Mouse (Mus musculus): ENCODE results near the gene Gpatch11.
"Not testable (repeated sequence)": the region's sequence is repeated elsewhere in the genome, so short reads cannot be mapped to it uniquely, and the experiment has no call there.

The Gpatch11 gene

DNA sequence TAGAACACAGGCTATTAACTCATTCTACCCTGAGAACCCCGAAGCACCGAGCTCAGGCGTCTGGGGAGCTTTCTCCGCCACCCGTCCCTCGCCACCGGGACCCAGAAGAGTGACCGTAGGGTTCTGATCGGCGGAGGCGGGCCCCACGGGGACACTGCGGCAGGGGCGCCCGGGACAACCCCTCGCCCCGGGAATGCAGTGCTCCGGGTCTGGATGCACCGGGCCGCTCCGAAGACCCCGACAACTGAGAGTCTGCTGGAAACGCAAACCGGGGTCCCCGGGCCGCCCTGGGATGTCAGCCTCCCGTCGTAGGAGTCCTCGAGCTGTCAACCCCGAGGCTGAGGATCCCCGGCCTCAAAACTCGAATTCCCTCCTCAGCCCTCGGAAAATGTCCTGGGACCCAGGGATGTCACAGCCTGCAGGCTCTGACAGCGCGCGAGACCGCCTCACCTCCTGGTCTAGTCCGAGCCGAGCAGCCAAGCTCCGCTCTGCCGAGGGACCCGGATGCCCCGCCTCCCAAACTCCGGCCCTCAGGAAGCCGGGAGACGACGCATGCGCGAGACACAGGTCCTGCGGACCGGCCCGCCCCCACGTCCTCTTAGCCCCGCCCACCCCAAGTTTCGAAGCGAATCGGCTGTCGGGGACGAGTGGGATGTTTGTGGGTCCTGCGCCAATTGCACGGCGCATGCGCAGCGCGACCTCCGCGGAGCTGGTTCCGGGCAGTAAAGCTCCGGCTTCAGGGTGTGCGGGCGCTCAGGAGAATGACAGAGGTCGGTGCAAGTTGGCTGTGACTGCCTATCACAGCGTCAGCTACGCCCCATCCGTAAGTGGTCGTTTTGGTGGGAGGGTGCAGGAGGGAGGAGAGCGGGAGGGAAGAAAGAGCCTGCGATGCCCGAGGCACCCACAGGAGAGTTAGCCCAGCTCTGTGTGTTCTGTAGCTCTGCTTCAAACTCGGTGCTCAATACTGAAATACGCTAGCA lies at the start of gene Gpatch11, which contains the start of gene Heatr5b:
Gene Gpatch11, plus strand, starts transcription at position 712 of the 980 bp plus-strand sequence.
Gene Heatr5b, minus strand, starts transcription at position 509 of the 980 bp plus-strand sequence.
- DNase-seq (ENCODE audit: low read depth), result peak; percentile 97

DNA sequence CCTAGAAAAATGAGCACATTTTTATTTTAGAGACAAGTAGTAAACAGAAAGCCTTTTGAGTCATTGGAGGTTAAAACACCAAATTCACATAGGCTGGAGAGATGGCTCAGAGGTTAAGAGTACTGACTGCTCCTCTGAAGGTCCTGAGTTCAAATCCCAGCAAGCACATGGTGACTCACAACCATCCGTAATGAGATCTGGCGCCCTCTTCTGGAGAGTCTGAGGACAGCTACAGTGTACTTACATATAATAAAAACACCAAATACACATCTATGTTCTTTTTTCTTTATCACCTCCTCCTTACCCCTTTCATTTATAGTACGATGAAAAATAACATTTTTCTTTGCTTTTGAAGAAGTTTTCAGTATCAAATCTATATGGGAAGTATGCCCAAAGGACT lies 47.1 kb upstream of the Gpatch11 start:
- not testable (repeated sequence) for DNase-seq (ENCODE audit: low read depth)

DNA sequence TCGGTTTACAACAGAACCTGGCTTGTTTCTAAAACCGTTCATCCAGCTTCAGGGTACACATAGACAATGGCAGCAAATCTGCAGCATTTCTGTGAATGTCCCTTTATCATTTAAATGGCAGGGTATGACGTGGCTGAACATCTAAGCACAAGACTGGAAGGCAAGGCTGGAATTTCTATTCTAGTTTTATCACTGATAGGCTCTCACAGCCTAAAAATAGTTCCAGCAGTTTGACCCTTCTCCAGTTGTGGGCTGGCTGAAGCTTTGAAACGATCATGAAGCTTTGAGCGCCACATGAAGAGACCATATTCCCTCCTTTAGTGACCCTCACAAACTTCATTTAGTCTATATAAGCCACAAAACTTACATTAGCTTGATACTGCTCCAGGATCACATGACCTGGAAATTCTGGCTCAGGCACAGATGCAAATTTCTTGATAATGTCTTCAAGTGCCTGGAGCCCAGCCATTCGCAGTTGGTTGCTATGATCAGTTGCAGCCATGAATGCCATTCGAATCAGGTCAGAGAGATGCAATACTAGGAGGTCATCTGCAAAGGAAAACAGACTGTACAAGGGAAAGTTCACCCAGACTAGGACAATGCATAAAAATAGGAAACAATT lies 44.2 kb upstream of the Gpatch11 start:
- no peak for DNase-seq (ENCODE audit: low read depth)

DNA sequence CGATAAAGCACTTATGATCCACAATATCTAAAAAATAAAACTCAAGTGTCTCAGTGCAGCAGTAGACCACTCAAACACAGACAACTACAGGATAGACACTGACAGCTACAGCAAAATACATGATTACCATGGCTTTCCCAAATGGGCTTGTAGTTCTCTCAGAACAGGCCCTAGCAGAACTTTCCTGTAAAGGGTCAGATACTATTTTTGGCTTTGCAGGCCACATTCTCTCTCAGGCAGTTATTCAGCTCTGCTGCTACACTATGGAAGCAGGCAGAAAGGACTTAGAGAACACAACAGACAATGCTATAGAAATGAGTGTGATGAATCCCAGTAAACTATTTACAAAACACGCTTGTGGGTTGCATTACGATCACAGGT lies 43.7 kb upstream of the Gpatch11 start:
- no peak for DNase-seq (ENCODE audit: low read depth)

DNA sequence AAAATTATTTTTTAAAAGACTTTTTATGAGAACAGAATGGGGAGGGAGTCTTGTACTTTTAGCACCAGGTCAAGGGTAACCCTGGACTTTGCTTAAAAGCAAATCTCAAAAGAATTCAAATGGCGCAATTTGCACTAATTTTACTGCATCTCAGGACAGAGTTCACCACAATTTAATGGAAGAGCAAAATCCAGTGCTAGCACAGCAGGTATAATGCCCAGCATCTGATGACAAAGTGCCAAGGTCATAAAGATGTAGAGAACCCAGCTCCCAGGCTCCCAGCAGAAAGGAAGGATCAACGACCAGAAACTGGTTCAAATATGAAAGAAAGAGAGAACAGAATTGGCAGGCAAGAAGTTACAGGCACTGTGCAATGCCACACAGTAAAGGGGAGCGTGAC lies 43.2 kb upstream of the Gpatch11 start:
- DNase-seq (ENCODE audit: low read depth), result no peak

DNA sequence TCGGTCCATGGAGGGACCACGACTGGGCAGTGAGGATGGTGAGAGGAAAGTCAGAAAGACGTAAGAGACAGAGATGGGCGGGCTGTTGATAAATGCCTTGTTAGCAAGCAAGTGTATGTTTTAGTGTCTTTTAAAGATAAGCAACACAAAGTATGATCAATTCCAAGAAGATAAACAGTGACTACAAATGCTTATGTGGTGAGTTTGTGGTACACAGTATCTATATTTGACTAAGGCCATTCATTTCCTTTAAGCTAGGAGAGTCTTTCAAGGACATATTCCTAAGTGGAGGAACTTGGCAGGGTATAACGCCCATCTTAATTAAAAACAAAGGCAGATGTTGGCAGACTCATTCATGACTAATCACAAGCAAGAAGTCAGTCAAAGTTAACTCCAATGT lies 41.0 kb upstream of the Gpatch11 start:
- no peak for DNase-seq (ENCODE audit: low read depth)

DNA sequence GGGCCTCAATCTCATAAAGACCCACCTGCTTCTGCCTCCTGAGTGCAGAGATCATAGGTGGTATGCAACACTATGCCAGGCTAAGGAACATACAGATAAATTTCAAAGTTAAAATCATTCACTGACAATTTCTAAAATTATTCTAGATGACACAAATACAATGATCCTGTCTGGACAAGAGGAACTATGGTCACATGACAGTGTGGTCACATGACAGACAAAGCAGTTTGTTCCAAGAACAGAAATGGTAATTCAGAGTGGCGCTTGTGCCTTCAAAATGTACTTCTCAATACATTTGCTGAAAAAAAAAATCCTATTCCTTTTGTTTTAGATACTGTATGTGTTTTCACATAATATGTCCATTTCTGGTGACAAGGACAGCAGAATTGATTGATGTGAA lies 38.1 kb upstream of the Gpatch11 start:
- no peak for DNase-seq (ENCODE audit: low read depth)

DNA sequence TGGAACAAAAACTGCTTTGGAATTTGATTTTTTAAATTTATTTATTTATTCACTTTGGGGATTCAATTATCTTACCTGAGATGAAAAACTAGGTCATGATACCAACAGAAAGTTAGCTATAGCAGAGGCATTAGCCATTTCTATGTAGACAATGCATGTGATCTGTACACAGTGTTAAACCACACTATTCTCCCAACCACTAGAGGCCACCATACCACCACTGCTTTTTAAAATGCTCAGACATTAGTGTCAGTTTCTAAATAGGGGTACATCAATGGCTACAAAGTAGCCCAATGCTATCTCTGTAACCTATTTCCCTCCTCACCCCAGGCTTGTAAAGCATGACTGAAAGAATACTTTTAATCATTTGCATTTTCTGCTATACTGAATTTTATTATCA lies 26.3 kb upstream of the Gpatch11 start:
- DNase-seq (ENCODE audit: low read depth), result peak; percentile 42

DNA sequence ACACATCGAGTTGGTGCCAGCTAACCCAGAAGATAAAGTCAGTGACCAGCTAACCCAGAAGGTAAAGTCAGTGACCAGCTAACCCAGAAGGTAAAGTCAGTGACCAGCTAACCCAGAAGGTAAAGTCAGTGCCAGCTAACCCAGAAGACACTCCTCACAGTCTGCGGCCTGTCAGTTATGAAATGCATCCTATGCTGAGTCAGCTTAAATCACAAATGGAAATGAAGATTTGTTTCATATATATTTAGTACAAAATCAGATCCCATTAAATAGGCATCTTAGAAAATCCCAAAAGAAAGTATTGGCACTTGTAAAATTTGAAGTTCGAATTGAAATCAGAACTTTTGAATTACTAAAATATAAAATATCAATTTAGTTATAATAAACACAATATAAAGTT lies 25.8 kb upstream of the Gpatch11 start:
- no peak for DNase-seq (ENCODE audit: low read depth)

DNA sequence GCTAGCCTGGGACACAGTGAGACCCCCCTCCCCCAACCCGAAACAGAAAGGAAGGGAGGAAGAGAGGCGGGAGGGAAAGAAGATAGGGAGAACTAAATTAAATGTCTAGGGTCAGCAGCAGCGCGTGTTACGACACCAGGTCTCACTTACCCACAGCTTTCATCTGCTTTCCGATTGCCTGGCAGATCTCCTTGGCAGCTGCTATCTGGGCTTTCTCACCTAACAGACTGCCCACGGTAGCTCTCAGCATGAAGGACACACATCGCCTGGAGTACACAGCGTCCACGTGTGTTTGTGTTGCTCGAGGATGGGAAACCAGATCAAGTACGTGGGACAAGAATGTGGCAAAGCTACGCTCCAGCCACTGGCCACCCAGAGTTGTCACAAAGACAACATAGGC lies 11.0 kb upstream of the Gpatch11 start:
- DNase-seq (ENCODE audit: low read depth), result no peak

DNA sequence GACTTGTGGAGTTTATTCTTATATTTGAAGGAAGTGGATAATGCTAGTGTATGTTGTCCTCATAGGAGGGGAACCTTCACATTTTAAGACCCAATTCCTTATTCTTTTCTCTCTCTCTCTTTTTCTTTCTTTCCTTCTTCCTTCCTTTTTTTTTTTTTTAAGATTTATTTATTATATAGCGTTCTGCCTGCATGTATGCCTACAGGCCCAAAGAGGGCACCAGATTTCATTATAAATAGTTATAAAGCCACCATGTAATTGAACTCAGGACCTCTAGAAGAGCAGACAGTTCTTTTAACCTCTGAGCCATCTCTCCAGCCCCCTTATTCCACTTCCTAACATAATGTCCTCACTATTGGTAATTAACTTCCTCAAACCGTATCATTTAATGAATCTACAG lies 689 bp downstream of the Gpatch11 start:
- DNase-seq (ENCODE audit: low read depth), result no peak

DNA sequence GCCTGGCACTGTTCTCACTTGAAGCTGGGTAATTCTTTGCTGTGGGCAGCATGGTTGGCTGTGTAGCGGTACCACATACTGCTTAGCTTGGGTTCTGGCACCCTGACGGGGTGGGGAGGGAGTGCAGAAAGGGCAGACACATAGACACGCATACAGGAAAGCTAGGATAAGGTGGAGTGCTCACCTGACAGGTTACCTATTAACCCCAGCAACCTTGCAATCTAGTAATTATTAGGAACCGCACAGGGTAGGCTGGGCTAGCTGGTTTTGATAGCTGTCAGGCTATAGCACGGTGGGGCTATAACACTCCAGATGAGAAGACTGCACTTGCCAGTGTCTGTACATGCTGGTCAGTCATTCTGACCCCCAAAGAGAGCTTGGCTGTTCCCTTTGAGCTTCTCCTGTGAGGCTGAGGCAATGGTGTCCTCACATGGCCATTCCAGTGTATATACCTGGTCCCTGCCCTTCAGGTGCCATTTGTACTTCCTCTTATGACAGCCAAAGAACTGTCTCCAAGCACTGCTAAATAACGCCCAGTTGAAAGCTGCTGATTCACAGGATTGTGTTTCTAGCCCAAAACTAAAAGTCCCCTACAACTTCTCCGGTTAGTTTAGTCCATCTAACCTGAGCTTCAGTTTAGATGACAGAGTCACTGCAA lies 7.0 kb downstream of the Gpatch11 start:
- no peak for DNase-seq (ENCODE audit: low read depth)

DNA sequence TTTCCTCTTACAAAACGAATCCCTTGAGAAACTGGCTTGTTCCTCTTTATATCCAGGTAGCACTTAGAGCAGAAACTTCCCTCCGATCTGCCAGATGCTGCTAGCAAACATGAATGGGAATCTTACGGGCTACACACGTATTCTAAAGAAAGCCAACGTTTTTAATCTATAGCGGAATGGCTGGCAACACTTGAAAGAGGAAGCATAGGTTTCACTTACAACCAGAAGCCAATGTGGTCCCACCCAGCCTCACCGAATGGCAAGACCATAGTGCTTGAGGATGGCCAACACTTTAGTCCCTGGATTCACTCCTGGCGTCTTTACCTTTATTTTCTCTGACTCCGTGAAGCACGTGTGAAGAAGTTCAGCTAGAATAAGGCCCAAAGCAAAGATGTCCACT lies 20.9 kb downstream of the Gpatch11 start:
- DNase-seq (ENCODE audit: low read depth), result no peak

DNA sequence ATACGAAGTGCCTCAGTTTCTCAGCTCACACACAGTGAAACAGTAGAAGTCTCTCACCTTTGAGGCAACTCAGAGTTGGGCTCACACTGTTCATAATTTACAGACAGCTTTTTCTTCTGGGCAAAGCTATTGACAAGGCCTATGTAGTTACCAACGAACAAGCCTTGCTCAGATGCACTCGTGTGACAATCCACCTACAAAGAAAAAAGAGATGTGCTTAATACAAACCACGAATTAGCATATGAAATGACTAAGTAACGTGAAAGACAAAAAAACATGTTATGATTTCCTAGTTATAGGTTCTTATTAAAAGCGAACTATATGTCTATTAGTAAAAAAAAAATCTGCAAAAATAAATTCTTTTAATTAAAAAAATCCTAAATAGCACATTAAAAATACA lies 38.5 kb downstream of the Gpatch11 start:
- no peak for DNase-seq (ENCODE audit: low read depth)

DNA sequence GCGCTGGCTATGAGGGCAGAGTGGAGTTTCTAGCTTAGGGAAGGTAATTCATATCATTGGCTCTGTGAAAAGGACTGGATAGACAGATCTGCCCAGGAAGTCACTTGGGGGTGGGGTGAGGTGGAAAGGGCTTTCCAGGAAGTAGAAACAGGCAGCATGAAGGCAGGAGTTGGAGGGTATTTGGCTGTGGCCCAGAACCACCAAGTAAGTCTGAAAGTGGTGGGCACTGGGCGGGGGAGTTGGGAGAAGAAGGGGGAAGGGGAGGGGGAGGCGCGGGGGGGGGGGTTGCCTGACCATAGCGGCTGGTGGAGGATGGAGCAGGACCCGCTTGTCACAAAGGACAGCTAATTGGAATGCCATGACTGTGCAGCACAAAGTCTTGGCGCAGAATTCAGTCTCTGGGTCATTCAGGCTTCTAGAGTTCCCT lies 46.5 kb downstream of the Gpatch11 start:
- peak; percentile 31 for DNase-seq (ENCODE audit: low read depth)

DNA sequence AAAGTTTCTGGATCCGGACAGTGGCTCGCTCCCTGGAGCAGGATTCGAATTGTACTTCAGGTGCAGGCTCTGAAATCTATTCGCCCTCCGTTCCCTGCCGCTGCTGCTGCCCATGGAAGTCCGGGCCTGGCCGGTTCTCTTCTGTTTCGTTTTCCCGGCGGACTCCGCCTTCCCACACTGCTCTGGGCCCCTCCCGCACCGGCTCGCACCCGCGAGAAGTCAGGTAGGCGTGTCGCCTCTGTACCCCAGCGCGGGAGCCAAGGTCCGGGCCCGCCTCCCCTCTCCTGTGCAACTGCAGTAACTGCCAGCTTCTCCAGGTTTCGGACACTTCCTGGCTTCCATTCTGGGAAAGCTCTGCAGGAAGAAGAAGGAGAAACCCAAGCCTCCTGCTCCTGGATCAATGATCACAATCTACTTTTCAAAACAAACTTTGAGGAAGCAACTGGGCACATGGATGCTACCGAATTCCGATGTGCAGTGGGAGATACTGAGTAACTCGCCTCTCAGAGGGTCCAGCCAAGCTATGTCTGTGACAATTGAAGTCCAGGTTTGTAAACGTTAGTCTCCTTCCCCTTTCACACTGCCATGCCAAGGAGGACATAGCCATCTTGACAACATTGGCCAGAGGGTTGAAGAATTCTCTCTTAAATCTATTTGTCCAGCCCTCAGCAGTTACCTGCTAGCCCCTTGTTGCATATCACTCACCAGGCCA lies 47.2 kb downstream of the Gpatch11 start, which contains the start of gene Eif2ak2:
Gene Eif2ak2, minus strand, starts transcription at position 173 of the 712 bp plus-strand sequence.
- peak; percentile 46 for DNase-seq (ENCODE audit: low read depth)

DNA sequence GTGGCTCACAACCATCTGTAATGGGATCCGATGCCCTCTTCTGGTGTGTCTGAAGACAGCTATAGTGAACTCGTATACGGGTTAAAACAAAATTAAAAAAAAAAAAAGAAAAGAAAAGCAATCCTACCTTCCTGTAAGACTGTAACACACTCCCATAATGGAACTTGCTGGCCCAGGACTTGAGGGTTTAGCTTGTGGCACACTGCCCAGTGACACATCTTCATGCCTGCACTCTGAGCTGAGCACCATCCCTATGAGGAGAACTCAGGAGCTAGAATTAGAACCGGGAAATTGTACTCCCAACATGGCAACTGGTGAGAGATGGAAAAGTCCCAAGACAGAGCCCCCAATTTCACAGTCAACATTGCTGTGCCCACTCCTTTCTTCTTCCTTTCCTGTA lies 47.9 kb downstream of the Gpatch11 start:
- no peak for DNase-seq (ENCODE audit: low read depth)

DNA sequence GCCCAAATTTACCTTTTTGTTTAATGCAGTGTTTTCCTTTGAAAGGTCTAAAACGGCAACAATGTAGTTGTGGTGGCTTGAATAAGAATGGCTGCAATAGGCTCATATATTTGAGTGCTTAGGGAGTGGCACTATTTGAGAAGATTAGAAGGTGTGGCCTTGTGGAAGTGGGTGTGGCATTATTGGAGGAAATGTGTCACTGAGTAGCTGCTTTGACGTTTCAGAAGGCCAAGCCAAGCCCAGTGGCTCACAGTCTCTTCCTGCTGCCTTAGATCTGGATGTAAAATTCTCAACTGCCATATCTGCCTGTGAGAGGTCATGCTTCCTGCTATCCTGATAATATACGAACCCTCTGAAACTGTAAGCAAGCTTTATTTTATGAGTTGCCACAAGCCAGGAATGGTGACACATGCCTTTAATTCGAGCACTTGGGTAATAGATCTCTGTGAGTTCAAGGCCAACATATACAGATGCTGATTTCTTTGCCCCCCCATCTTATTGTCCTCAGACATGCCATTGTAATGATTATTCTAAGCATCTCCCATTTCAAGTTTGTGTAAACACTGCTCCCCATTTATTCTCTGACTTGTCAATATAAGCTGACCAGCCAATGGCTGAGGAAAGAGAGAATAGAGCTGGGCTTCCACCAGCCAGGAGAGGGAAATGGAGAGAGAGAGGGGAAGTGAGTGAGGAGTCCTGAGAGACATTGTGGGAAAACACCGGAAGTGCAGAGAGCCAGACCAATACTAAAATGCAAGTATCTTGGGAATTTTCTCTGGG lies 50.1 kb downstream of the Gpatch11 start:
- DNase-seq (ENCODE audit: low read depth), result no peak

DNA sequence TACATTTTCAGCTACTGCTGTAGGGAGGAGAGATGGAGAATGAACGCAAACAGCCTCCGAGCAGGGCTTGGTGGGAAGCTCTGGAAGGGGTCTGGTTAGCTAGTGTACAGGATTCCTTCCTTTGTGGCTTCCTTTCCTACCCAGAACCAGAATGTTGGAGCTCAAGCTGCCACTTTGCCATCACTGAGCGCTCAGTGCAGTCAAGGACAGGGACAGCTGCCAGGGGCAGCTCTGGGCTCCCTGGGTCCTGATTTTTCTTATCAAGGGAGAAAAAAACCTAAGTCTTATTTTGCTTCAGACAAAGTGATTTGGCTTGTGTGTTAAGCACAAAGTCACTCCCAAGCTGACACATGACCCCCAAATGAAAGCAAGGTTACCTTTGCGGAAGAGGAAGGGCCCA lies 53.2 kb downstream of the Gpatch11 start:
- no peak for DNase-seq (ENCODE audit: low read depth)

DNA sequence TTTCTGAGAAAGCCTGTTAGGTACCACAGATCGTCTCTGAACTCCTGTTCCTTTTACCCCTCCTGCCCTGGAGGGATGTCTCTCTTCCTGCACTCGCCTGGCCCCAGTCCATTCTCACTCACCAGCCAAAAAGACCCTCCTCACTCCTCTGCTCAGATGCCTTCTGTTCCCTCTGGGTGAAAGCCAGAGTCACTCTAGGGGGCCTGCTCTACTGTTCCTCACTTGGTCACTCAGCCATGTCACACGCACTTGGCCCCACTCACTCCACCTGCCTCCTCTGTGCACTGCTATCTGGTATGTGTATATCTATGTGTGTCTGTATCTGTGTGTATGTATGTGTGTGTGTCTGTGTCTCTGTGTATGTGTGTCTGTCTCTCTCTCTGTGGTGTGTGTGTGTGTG lies 53.8 kb downstream of the Gpatch11 start:
- DNase-seq (ENCODE audit: low read depth), result no peak

DNA sequence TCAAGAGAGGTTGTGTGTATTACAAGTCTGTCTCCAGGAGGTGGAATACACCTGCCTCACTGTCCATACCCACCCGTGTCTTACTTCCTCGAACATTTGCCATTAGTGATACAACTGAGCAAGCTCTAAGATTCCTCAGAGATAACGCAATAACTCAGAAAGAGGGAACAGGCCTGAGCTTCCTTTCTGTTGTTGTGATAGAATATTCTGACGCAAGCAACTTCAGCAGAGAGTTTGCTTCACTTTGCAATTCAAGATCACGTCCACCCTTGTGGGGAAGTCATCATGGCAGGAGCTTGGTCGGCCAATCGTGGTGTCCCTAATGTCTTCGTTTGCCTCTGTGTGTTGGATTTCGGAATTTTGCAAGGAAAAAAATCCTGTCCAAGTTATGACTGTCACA lies 55.7 kb downstream of the Gpatch11 start:
- DNase-seq (ENCODE audit: low read depth), result no peak
